Mouse (Mus musculus): ENCODE data around the gene Tagln.

DNA sequence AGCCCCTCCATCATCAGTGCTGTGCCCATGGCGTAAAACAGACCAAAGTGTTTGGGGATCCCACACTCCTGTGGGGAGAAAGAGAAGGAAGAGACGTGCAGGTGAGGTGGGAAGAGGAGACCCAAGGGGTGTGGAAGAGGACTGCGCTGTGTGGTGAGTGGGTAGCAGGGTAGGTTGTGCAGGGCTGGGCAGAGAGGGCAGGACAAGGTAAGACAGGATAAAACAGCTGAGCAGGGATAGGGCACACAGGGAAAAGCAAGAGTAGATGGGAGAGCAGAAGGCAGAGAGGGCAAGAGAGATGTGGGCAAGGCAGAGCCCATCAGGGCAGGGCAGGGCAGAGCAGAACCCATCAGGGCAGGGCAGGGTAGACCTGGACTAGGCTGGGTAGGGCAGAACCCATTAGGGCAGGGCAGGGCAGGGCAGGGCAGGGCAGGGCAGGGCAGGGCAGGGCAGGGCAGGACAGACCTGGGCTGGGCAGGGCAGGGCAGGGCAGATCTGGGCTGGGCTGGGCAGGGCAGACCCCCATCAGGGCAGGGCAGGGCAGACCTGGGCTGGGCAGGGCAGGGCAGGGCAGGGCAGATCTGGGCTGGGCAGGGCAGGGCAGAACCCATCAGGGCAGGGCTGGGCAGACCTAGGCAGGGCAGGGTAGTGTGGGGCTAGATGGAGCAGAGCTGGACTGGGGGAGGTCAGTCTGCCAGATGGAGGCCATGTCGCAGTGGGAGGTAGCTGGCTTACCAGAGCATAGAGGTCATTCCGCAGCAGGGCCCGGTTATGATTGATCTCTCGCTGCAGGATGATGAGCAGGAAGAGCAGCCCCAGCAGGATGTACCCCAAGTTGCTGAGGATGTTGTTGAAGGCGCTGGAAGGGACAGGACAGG, 8.0 kb upstream of the Tagln start:
- TF ChIP-seq CTCF (IDR thresholded peaks at IDR 0.05; ENCODE audit: borderline replicate concordance, insufficient read depth, low read depth, low read length): no peak
- no peak for TF ChIP-seq POLR2A (IDR thresholded peaks at IDR 0.05; ENCODE audit: borderline replicate concordance, insufficient read depth, low read length)
